Mouse (Mus musculus) gastrocnemius, adult 8-10 months (tissue): ENCODE results near the gene Kif26a. TPM values are rescaled to one million over a fixed set of nuclear protein-coding genes. Genes with fewer than 3 reads are reported as not detected.
A peak's percentile ranks its signal among the peaks of the same experiment; 100 is the strongest.

Experiments
- DNase-seq, 2 experiments: peaks; one replicate each; pipeline ENCODE4 v3.0.0; 2022; ENCODE audit warnings: low spot score in 2 of 2
- microRNA-seq: library from miRNA; unstranded; fragments of <30 nt; microRNA quantifications from one replicate; pipeline ENCODE4 v1.2.0, GENCODE M21; 2022
- total RNA-seq, 4 experiments: library from RNA; stranded (reverse); gene quantifications; 2 replicates each; pipeline ENCODE4 v1.2.4; 2022

The Kif26a gene
- total RNA-seq, 4 experiments from 2014 or later: 3.4 to 4.5 (median 3.5) TPM

GRCm38 (mm10) chr12:112215545-112215944 is 69.5 kb downstream of the Kif26a start:
- no peak for DNase-seq

- DNase-seq: no peak
Measured at GRCm38 (mm10) chr12:112217021-112217420, 71.0 kb downstream of the Kif26a start.

- DNase-seq: no peak
Measured at GRCm38 (mm10) chr12:112217681-112218080, 71.7 kb downstream of the Kif26a start.

GRCm38 (mm10) chr12:112221290-112221689 is 75.3 kb downstream of the Kif26a start:
- no peak for DNase-seq

- no peak for DNase-seq
Measured at GRCm38 (mm10) chr12:112221754-112222439, 75.9 kb downstream of the Kif26a start.

- no peak for DNase-seq
Measured at GRCm38 (mm10) chr12:112223721-112224337, 77.8 kb downstream of the Kif26a start.

GRCm38 (mm10) chr12:112226238-112226637 is 80.2 kb downstream of the Kif26a start:
- no peak for DNase-seq

GRCm38 (mm10) chr12:112226656-112227055 is 80.6 kb downstream of the Kif26a start:
- no peak for DNase-seq

GRCm38 (mm10) chr12:112229084-112229483 is 83.1 kb downstream of the Kif26a start:
- DNase-seq: no peak

- no peak for DNase-seq
Measured at GRCm38 (mm10) chr12:112230196-112230595, 84.2 kb downstream of the Kif26a start.

Small RNA genes within 50 kb of the gene (microRNA-seq; reads per million reads assigned to microRNA genes)
- gene Mir203 (79.0 reads per million, percentile 47 among the genes with 10 or more reads in this experiment), gene Mir3073a (not detected), gene Mir3073b (not detected)

Other genes with a start within 250 kb of the Kif26a start
- gene Ppp1r13b, start 238.1 kb upstream of the Kif26a start, total RNA-seq: 1 to 10 TPM; 4.1 to 8.0 (median 6.0) TPM
- 100 to 1,000 TPM; 712 to 770 (median 740) TPM for gene Atp5mpl, start 179.2 kb upstream of the Kif26a start, total RNA-seq
- under 1 TPM in 3 of 4 experiments, not detected in 1; 0.07 to 0.29 (median 0.16) TPM for gene Tdrd9, start 174.6 kb upstream of the Kif26a start, total RNA-seq
- not detected for gene Rd3l, start 164.9 kb upstream of the Kif26a start, total RNA-seq
- not detected for gene Aspg, start 39.5 kb upstream of the Kif26a start, total RNA-seq